Mouse (Mus musculus) CD4-positive naive resting alpha-beta T cell, adult 76 days (primary cell): Measurements from ENCODE around the gene Vmn1r104. TPM values are rescaled to one million over a fixed set of nuclear protein-coding genes. Genes with fewer than 3 reads are reported as not detected.

ENCODE experiments used
- total RNA-seq: library from RNA; stranded (reverse); gene quantifications from one replicate; pipeline ENCODE4 v1.2.4, GENCODE M21; 2023

Vmn1r104 gene
- not detected for total RNA-seq

DNA sequence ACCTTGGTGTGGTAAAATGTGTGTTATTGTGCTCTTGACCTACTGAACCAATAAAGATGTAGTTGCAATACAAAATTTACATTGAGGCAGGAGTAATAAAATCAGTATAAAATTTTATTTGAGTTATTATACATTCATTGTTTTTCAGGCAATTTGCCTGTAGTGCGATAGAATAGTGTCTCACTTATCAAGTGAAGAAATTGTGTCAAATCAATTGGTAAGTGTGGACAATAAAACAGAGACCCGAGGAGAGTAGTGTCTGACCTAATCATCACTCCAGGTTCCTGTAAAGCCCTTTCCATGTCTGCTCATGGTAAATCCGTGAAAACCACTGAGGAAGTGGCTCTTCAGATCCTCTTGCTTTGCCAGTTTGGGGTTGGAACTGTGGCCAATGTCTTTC is at the start of gene Vmn1r104:
Gene Vmn1r104 (plus strand): TSS at position 301 of the 400 bp plus-strand sequence.

DNA sequence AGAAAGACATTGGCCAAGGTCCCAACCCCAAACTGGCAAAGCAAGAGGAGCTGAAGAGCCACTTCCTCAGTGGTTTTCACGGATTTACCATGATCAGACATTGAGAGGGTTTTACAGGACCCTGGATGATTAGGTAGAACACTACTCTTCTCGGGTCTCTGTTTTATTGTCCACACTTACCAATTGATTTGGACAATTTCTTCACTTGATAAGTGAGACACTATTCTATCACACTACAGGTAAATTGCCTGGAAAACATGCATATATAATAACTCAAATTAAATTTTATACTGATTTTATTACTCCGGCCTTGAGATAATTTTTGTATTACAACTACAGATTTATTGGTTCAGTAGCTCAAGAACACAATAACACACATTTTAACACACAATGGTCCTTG is 23.2 kb upstream of the Vmn1r104 start, which contains the start of gene Vmn1r103:
Gene Vmn1r103 (minus strand): TSS at position 101 of the 400 bp plus-strand sequence.

DNA sequence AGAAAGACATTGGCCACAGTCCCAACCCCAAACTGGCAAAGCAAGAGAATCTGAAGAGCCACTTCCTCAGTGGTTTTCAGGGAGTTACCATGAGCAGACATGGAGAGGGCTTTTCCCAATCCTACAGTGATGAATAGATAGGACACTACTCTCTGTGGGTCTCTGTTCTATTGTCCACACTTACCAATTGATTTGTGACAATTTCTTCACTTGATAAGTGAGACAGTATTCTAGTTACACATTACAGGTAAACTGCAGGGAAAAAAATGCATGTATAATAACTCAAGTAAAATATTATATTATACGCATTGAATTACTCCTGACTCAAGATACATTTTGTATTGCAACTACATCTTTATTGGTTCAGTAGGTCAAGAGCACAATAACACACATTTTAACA is 12.0 kb downstream of the Vmn1r104 start, which contains the start of gene Gm5726:
Gene Gm5726 (minus strand): TSS at position 101 of the 400 bp plus-strand sequence.

DNA sequence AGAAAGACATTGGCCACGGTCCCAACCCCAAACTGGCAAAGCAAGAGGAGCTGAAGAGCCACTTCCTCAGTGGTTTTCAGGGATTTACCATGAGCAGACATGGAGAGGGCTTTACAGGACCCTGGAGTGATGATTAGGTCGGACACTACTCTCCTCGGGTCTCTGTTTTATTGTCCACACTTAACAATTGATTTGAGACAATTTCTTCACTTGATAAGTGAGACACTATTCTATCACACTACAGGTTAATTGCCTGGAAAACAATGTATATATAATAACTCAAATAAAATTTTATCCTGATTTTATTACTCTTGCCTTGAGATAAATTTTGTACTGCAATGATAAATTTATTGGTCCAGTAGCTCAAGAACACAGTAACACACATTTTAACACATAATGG is 42.5 kb downstream of the Vmn1r104 start, which contains the start of gene Gm4141:
Gene Gm4141 (minus strand): TSS at position 101 of the 400 bp plus-strand sequence.

Other genes starting within 250 kb of the Vmn1r104 start
- gene Gm4133, start 199.8 kb upstream of the Vmn1r104 start, total RNA-seq: not detected
- not detected for gene Gm5728, start 158.4 kb upstream of the Vmn1r104 start, total RNA-seq
- gene Vmn1r100, start 115.9 kb upstream of the Vmn1r104 start, total RNA-seq: not detected
- not detected for gene Vmn1r101, start 91.2 kb upstream of the Vmn1r104 start, total RNA-seq
- gene Gm10670, start 58.9 kb upstream of the Vmn1r104 start, total RNA-seq: not detected
- not detected for gene Vmn1r103, start 23.3 kb upstream of the Vmn1r104 start, total RNA-seq
- gene Gm5726, start 11.9 kb downstream of the Vmn1r104 start, total RNA-seq: not detected
- not detected for gene Gm4141, start 42.4 kb downstream of the Vmn1r104 start, total RNA-seq
- gene Gm4513, start 65.2 kb downstream of the Vmn1r104 start, total RNA-seq: not detected
- gene Vmn1r107, start 135.1 kb downstream of the Vmn1r104 start, total RNA-seq: not detected
- gene Vmn1r111, start 169.4 kb downstream of the Vmn1r104 start, total RNA-seq: not detected
- not detected for gene Gm10668, start 196.8 kb downstream of the Vmn1r104 start, total RNA-seq
- not detected for gene Vmn1r112, start 237.3 kb downstream of the Vmn1r104 start, total RNA-seq